Mouse (Mus musculus): ENCODE results near the gene Klhdc8a.

The Klhdc8a gene

GRCm38 (mm10) chr1:132290921-132291675 is 7.3 kb upstream of the Klhdc8a start:
- no peak for DNase-seq (ENCODE audit: low spot score in 2 of 2)

- no peak for DNase-seq (ENCODE audit: low spot score in 2 of 2)
These were observed 6.7 kb upstream of the Klhdc8a start for GRCm38 (mm10) chr1:132291706-132292105.

- no peak for DNase-seq (ENCODE audit: low spot score in 2 of 2)
These were observed 5.9 kb upstream of the Klhdc8a start for GRCm38 (mm10) chr1:132292318-132293129.

GRCm38 (mm10) chr1:132295506-132295905 is 2.9 kb upstream of the Klhdc8a start:
- no peak for DNase-seq (ENCODE audit: low spot score in 2 of 2)

GRCm38 (mm10) chr1:132296051-132296450 is 2.4 kb upstream of the Klhdc8a start:
- DNase-seq (ENCODE audit: low spot score in 2 of 2) = no peak

GRCm38 (mm10) chr1:132298801-132299464 is 507 bp downstream of the Klhdc8a start:
- no peak for DNase-seq (ENCODE audit: low spot score in 2 of 2)

- no peak for DNase-seq (ENCODE audit: low spot score in 2 of 2)
These were observed 1.3 kb downstream of the Klhdc8a start for GRCm38 (mm10) chr1:132299744-132300143.

- no peak for DNase-seq (ENCODE audit: low spot score in 2 of 2)
These were observed 2.8 kb downstream of the Klhdc8a start for GRCm38 (mm10) chr1:132301242-132301641.

- DNase-seq (ENCODE audit: low spot score in 2 of 2) = no peak
These were observed 4.0 kb downstream of the Klhdc8a start for GRCm38 (mm10) chr1:132302341-132302866.

- DNase-seq (ENCODE audit: low spot score in 2 of 2) = no peak
These were observed 6.3 kb downstream of the Klhdc8a start for GRCm38 (mm10) chr1:132304618-132305214.

- DNase-seq (ENCODE audit: low spot score in 2 of 2) = peak in 1 of 2 experiments; percentile 35
These were observed 7.7 kb downstream of the Klhdc8a start for GRCm38 (mm10) chr1:132306160-132306559.

GRCm38 (mm10) chr1:132306808-132307207 is 8.4 kb downstream of the Klhdc8a start:
- no peak for DNase-seq (ENCODE audit: low spot score in 2 of 2)

- DNase-seq (ENCODE audit: low spot score in 2 of 2) = no peak
These were observed 9.5 kb downstream of the Klhdc8a start for GRCm38 (mm10) chr1:132307962-132308361.

GRCm38 (mm10) chr1:132308674-132309073 is 10.2 kb downstream of the Klhdc8a start:
- DNase-seq (ENCODE audit: low spot score in 2 of 2) = no peak

GRCm38 (mm10) chr1:132310754-132311153 is 12.3 kb downstream of the Klhdc8a start:
- no peak for DNase-seq (ENCODE audit: low spot score in 2 of 2)

- no peak for DNase-seq (ENCODE audit: low spot score in 2 of 2)
These were observed 12.9 kb downstream of the Klhdc8a start for GRCm38 (mm10) chr1:132311174-132311859.

- no peak for DNase-seq (ENCODE audit: low spot score in 2 of 2)
These were observed 13.6 kb downstream of the Klhdc8a start for GRCm38 (mm10) chr1:132312043-132312442.

GRCm38 (mm10) chr1:132312703-132313102 is 14.3 kb downstream of the Klhdc8a start:
- DNase-seq (ENCODE audit: low spot score in 2 of 2) = peak in 1 of 2 experiments; percentile 33

- DNase-seq (ENCODE audit: low spot score in 2 of 2) = peak; percentile 71 to 72
These were observed 17.6 kb downstream of the Klhdc8a start, which contains the start of gene Nuak2 for GRCm38 (mm10) chr1:132315889-132316624. TSS of gene Nuak2 (plus strand) at chr1:132316126.

- no peak for DNase-seq (ENCODE audit: low spot score in 2 of 2)
These were observed 18.2 kb downstream of the Klhdc8a start for GRCm38 (mm10) chr1:132316625-132316994.

Measured in thymus, postnatal 10 days (tissue).